In the genomic region with DNA sequence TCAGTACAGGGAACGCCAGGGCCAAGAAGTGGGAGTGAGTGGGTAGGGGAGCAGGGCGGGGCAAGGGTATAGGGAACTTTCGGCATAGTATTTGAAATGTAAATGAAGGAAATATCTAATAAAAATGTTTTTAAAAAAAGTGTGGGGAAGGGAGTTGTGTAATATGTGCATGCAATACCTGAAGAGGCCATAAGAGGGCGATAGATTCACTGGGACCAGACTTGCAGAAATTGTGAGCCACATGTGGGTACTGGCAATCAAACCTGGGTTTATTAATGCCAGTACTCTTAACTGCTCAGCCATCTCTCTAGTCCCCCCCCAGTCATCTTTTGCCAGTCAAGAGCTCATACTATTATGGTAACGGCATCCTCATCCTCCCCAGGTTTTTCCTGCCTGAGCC, we compare ENCODE assay signal across 9 mouse cellular contexts. TPM values are rescaled to one million over a fixed set of nuclear protein-coding genes. Genes with fewer than 3 reads are reported as not detected.
DNase-seq lines count a peak whose midpoint lies in the region; ATAC-seq and TF ChIP-seq lines count a peak whose summit lies in the region.
"Had no signal": no experiment of that assay in that cellular context is flagged by ENCODE, and none has a peak within 500 bp of the region (broad histone marks: within the 10 kb centered on the region; RNA-seq: fewer than 3 reads in every experiment).

No protein-coding gene starts in this region.

- TF ChIP-seq CTCF in heart, adult 2 months (IDR thresholded peaks at IDR 0.05), result peak; percentile 72

- no peak for DNase-seq in heart, adult 2 months
- DNase-seq in thymus, postnatal 0 days (ENCODE audit: low spot score), result peak; percentile 59
- DNase-seq in thymus, postnatal 36 days, result no peak
- peak; percentile 2 for DNase-seq in embryo, embryonic 11.5 days (ENCODE audit: low read depth, low spot score)
- peak; percentile 43 for DNase-seq in mesoderm, embryonic 11.5 days (ENCODE audit: low read depth, low spot score)
- no peak for DNase-seq in layer of hippocampus, adult 18-20 months (ENCODE audit: low spot score in 2 of 2)
- DNase-seq in midbrain, embryonic 10.5 days (ENCODE audit: low spot score), result no peak

- H3K79me2 ChIP-seq in heart, adult 2 months (replicated peaks; ENCODE audit: control insufficient read depth, insufficient read depth, low read length), result no peaks in the 10 kb centered on the region

- TF ChIP-seq EP300 in heart, adult 2 months (IDR thresholded peaks at IDR 0.05; ENCODE audit: insufficient read depth, low read depth, low read length), result no peak

- TF ChIP-seq POLR2A in heart, adult 2 months (IDR thresholded peaks at IDR 0.05; ENCODE audit: insufficient read depth, low read depth, low read length), result no peak

- no peaks in the 10 kb centered on the region for H3K9me3 ChIP-seq in heart, embryonic 12.5 days (replicated peaks)
- H3K9me3 ChIP-seq in midbrain, embryonic 10.5 days (replicated peaks), result no peaks in the 10 kb centered on the region
- H3K9me3 ChIP-seq: embryonic facial prominence, embryonic 15.5 days had no signal

- H3K27me3 ChIP-seq in heart, adult 2 months (ENCODE audit: control insufficient read depth, insufficient read depth, low read length), result no peaks in the 10 kb centered on the region
- H3K27me3 ChIP-seq in heart, embryonic 12.5 days (replicated peaks), result no peaks in the 10 kb centered on the region
- no peaks in the 10 kb centered on the region for H3K27me3 ChIP-seq in midbrain, embryonic 10.5 days (ENCODE audit: low read depth, poor library complexity, severe bottlenecking)
- H3K27me3 ChIP-seq: embryonic facial prominence, embryonic 15.5 days had no signal

- ATAC-seq in heart, embryonic 12.5 days (ENCODE audit: insufficient number of reproducible peaks, low FRiP score), result no peak

- no peak overlapping the region for H3K9ac ChIP-seq in heart, adult 2 months (ENCODE audit: low read depth, low read length)
- H3K9ac ChIP-seq in heart, embryonic 12.5 days, result no peak overlapping the region
- H3K9ac ChIP-seq: embryonic facial prominence, embryonic 15.5 days had no signal

- H3K36me3 ChIP-seq in heart, adult 2 months (ENCODE audit: control insufficient read depth, insufficient read depth, low read length), result no peaks in the 10 kb centered on the region
- no peaks in the 10 kb centered on the region for H3K36me3 ChIP-seq in heart, embryonic 12.5 days
- H3K36me3 ChIP-seq in midbrain, embryonic 10.5 days, result no peaks in the 10 kb centered on the region
- H3K36me3 ChIP-seq: embryonic facial prominence, embryonic 15.5 days had no signal

- intact Hi-C loops in heart, adult 2 months (cut with DNase I), result no loop called here

- H3K4me1 ChIP-seq in heart, adult 2 months (ENCODE audit: control insufficient read depth, insufficient read depth, low read length), result no peaks in the 10 kb centered on the region
- no peaks in the 10 kb centered on the region for H3K4me1 ChIP-seq in heart, embryonic 12.5 days (replicated peaks)
- no peaks in the 10 kb centered on the region for H3K4me1 ChIP-seq in midbrain, embryonic 10.5 days
- H3K4me1 ChIP-seq: embryonic facial prominence, embryonic 15.5 days had no signal

- H3K4me3 ChIP-seq in heart, adult 2 months, result no peak overlapping the region
- no peak overlapping the region for H3K4me3 ChIP-seq in heart, embryonic 12.5 days
- no peak overlapping the region for H3K4me3 ChIP-seq in midbrain, embryonic 10.5 days
- H3K4me3 ChIP-seq: embryonic facial prominence, embryonic 15.5 days had no signal

- no peak overlapping the region for H3K4me2 ChIP-seq in heart, embryonic 12.5 days
- H3K4me2 ChIP-seq: embryonic facial prominence, embryonic 15.5 days had no signal

- whole genome bisulfite sequencing in heart, adult 2 months, result 33% methylated on average over 5 of the region's 5 CpGs
- 32% methylated on average over 5 of the region's 5 CpGs for WGBS in heart, embryonic 12.5 days
- 40% methylated on average over 5 of the region's 5 CpGs for WGBS in midbrain, embryonic 10.5 days

- H3K27ac ChIP-seq in heart, adult 2 months, result no peak overlapping the region
- no peak overlapping the region for H3K27ac ChIP-seq in heart, embryonic 12.5 days (ENCODE audit: poor library complexity, severe bottlenecking)
- no peak overlapping the region for H3K27ac ChIP-seq in midbrain, embryonic 10.5 days (replicated peaks)
- H3K27ac ChIP-seq: embryonic facial prominence, embryonic 15.5 days had no signal

RNA-seq across cellular contexts. Expression of gene Hc, which starts 12.4 kb away (rescaled TPM):
- not detected for total RNA-seq in heart, adult 2 months (2021)
- 0.06 and 0.26 TPM in 2 replicates for polyA plus RNA-seq in heart, adult 2 months (2012; rRNA removed)
- polyA plus RNA-seq in heart, embryonic 12.5 days (2016; fragmentation: Nextera tagmentation; extraction: Ambion mirVana), result 0.17 TPM in 1 of 2 replicates, not detected in the other
- polyA plus RNA-seq in thymus, postnatal 0 days (2015; fragmentation: Nextera tagmentation; extraction: Ambion mirVana), result 0.07 and 0.22 TPM in 2 replicates
- under 1 TPM in 1 of 2 experiments, not detected in 1; 0.41 TPM for total RNA-seq in layer of hippocampus, adult 18-20 months (2021)
- 0.31 and 0.99 TPM in 2 replicates for polyA plus RNA-seq in midbrain, embryonic 10.5 days (2016; fragmentation: Nextera tagmentation; extraction: Ambion mirVana)
- polyA plus RNA-seq: embryonic facial prominence, embryonic 15.5 days had no signal

RNA-seq across cellular contexts. Expression of gene AI182371, which starts 52.5 kb away (rescaled TPM):
- not detected for total RNA-seq in heart, adult 2 months (2021)
- 0.14 and 0.35 TPM in 2 replicates for polyA plus RNA-seq in heart, adult 2 months (2012; rRNA removed)
- 0.31 and 0.47 TPM in 2 replicates for polyA plus RNA-seq in heart, embryonic 12.5 days (2016; fragmentation: Nextera tagmentation; extraction: Ambion mirVana)
- 0.33 and 0.53 TPM in 2 replicates for polyA plus RNA-seq in thymus, postnatal 0 days (2015; fragmentation: Nextera tagmentation; extraction: Ambion mirVana)
- under 1 TPM in 1 of 2 experiments, not detected in 1; 0.25 TPM for total RNA-seq in layer of hippocampus, adult 18-20 months (2021)
- 0.16 and 0.34 TPM in 2 replicates for polyA plus RNA-seq in midbrain, embryonic 10.5 days (2016; fragmentation: Nextera tagmentation; extraction: Ambion mirVana)

Comparison
In these comparisons a context has a peak if more than half of its experiments do, and no peak if none do; other contexts are left out.
1. DNase-seq: peak in thymus, postnatal 0 days (single experiment), embryo, embryonic 11.5 days (single experiment) and mesoderm, embryonic 11.5 days (single experiment); none in heart, adult 2 months (0 of 2), thymus, postnatal 36 days (0 of 2), layer of hippocampus, adult 18-20 months (0 of 2) and midbrain, embryonic 10.5 days (single experiment).